Mouse (Mus musculus): ENCODE data around the gene Nfam1. TPM values are rescaled to one million over a fixed set of nuclear protein-coding genes. Genes with fewer than 3 reads are reported as not detected.
"Not testable (repeated sequence)": the region's sequence is repeated elsewhere in the genome, so short reads cannot be mapped to it uniquely, and the experiment has no call there.

Gene Nfam1
- 1 to 10 TPM; 2.5 to 4.2 TPM for total RNA-seq (2021)
- long read RNA-seq, experiment 1, full-length matches to known transcripts, result 3 of 4 reads
- long read RNA-seq, experiment 1, partial matches to known transcripts, result 0 of 4 reads
- long read RNA-seq, experiment 1, other reads (novel, unspliced or antisense), result 1 of 4 reads
- long read RNA-seq, experiment 2, full-length matches to known transcripts, result 8 of 9 reads
- long read RNA-seq, experiment 2, partial matches to known transcripts, result 0 of 9 reads
- long read RNA-seq, experiment 2, other reads (novel, unspliced or antisense), result 1 of 9 reads

GRCm38 (mm10) chr15:83032981-83033541 lies at the start of gene Nfam1:
Gene Nfam1, minus strand, starts transcription at chr15:83033306.
- no peak for DNase-seq (ENCODE audit: low spot score in 2 of 2)

- no peak for DNase-seq (ENCODE audit: low spot score in 2 of 2)
These were observed 42.8 kb upstream of the Nfam1 start for GRCm38 (mm10) chr15:83075607-83076525.

GRCm38 (mm10) chr15:83074179-83074578 lies 41.1 kb upstream of the Nfam1 start:
- DNase-seq (ENCODE audit: low spot score in 2 of 2), result no peak

GRCm38 (mm10) chr15:83071752-83072151 lies 38.6 kb upstream of the Nfam1 start:
- no peak for DNase-seq (ENCODE audit: low spot score in 2 of 2)

GRCm38 (mm10) chr15:83070942-83071341 lies 37.8 kb upstream of the Nfam1 start:
- peak in 1 of 2 experiments; percentile 54 for DNase-seq (ENCODE audit: low spot score in 2 of 2)

- DNase-seq (ENCODE audit: low spot score in 2 of 2), result no peak
These were observed 35.2 kb upstream of the Nfam1 start for GRCm38 (mm10) chr15:83068270-83068669.

GRCm38 (mm10) chr15:83065543-83065942 lies 32.4 kb upstream of the Nfam1 start:
- DNase-seq (ENCODE audit: low spot score in 2 of 2), result no peak

- DNase-seq (ENCODE audit: low spot score in 2 of 2), result not testable (repeated sequence)
These were observed 29.5 kb upstream of the Nfam1 start for GRCm38 (mm10) chr15:83062582-83062981.

GRCm38 (mm10) chr15:83061689-83062088 lies 28.6 kb upstream of the Nfam1 start:
- no peak for DNase-seq (ENCODE audit: low spot score in 2 of 2)

GRCm38 (mm10) chr15:83059233-83059660 lies 26.1 kb upstream of the Nfam1 start:
- no peak for DNase-seq (ENCODE audit: low spot score in 2 of 2)

- no peak for DNase-seq (ENCODE audit: low spot score in 2 of 2)
These were observed 24.4 kb upstream of the Nfam1 start for GRCm38 (mm10) chr15:83057533-83057932.

- DNase-seq (ENCODE audit: low spot score in 2 of 2), result no peak
These were observed 23.4 kb upstream of the Nfam1 start for GRCm38 (mm10) chr15:83056378-83057083.

- no peak for DNase-seq (ENCODE audit: low spot score in 2 of 2)
These were observed 22.5 kb upstream of the Nfam1 start for GRCm38 (mm10) chr15:83055569-83055968.

GRCm38 (mm10) chr15:83053261-83053660 lies 20.2 kb upstream of the Nfam1 start:
- no peak for DNase-seq (ENCODE audit: low spot score in 2 of 2)

- no peak for DNase-seq (ENCODE audit: low spot score in 2 of 2)
These were observed 19.4 kb upstream of the Nfam1 start for GRCm38 (mm10) chr15:83052341-83053104.

GRCm38 (mm10) chr15:83046730-83047129 lies 13.6 kb upstream of the Nfam1 start:
- DNase-seq (ENCODE audit: low spot score in 2 of 2), result no peak

GRCm38 (mm10) chr15:83046308-83046707 lies 13.2 kb upstream of the Nfam1 start:
- DNase-seq (ENCODE audit: low spot score in 2 of 2), result no peak

GRCm38 (mm10) chr15:83045565-83045964 lies 12.5 kb upstream of the Nfam1 start:
- not testable (repeated sequence) for DNase-seq (ENCODE audit: low spot score in 2 of 2)

GRCm38 (mm10) chr15:83043362-83043708 lies 10.2 kb upstream of the Nfam1 start:
- no peak for DNase-seq (ENCODE audit: low spot score in 2 of 2)

- no peak for DNase-seq (ENCODE audit: low spot score in 2 of 2)
These were observed 9.7 kb upstream of the Nfam1 start for GRCm38 (mm10) chr15:83042655-83043361.

Data from gastrocnemius, postnatal 4 days (tissue).